Mouse (Mus musculus) macrophage (primary cell): Measurements from ENCODE around the gene Tatdn3. TPM values are rescaled to one million over a fixed set of nuclear protein-coding genes. Genes with fewer than 3 reads are reported as not detected.

Experiments used
- H3K27ac ChIP-seq: fragments of 350-480 bp; formaldehyde crosslinking; 2 replicates; pipeline ENCODE4 v1.9.0; 2021
- H3K36me3 ChIP-seq: fragments of 350-480 bp; formaldehyde crosslinking; 2 replicates; pipeline ENCODE4 v1.9.0; 2021; ENCODE audit errors: inconsistent target
- H3K4me3 ChIP-seq: fragments of 350-480 bp; formaldehyde crosslinking; 2 replicates; pipeline ENCODE4 v1.9.0; 2021; ENCODE audit errors: inconsistent target
- H3K79me2 ChIP-seq: fragments of 350-480 bp; formaldehyde crosslinking; 2 replicates; pipeline ENCODE4 v1.9.0; 2021; ENCODE audit errors: inconsistent target
- WGBS: methylation state at CpG from one replicate; pipeline ENCODE4 v1.1.7; 2026; ENCODE audit warnings: inconsistent platforms; ENCODE audit not compliant: missing documents; 5-methylcytosine and 5-hydroxymethylcytosine counted together
- polyA plus RNA-seq: library from polyadenylated mRNA; stranded (reverse); fragments of 250-400 nt; gene quantifications from 3 replicates; pipeline ENCODE4 v1.2.4, GENCODE M21; 2018; ENCODE audit warnings: inconsistent platforms

The Tatdn3 gene
- polyA plus RNA-seq, 1 experiment from 2014 or later: 7.7 TPM

DNA sequence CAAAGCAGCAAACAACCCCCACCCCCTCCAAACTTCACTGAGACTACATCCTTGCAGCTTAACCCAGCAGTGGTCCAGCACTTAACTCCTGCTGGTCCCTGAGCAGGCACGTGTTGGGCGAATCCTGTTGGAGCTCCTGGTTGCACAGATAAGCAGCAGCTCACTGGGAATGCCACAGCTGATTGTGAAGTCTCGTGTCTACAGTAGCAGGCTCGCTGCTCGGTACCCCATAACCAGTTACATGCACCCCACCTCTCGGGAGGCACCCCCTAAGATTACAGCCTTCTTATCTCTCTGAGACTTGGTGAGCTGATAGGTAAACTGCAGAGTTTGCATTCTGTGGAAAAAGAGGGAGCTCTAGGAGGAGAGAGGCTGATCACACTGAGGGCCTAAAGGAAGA is 26.6 kb upstream of the Tatdn3 start:
- Histone ChIP-seq H3K27ac (no peak overlapping the region), H3K4me3 (no peak overlapping the region), H3K36me3 (no peaks in the 10 kb centered on the region), H3K79me2 (no peaks in the 10 kb centered on the region)
- 96% methylated on average over 6 of the region's 6 CpGs for WGBS

DNA sequence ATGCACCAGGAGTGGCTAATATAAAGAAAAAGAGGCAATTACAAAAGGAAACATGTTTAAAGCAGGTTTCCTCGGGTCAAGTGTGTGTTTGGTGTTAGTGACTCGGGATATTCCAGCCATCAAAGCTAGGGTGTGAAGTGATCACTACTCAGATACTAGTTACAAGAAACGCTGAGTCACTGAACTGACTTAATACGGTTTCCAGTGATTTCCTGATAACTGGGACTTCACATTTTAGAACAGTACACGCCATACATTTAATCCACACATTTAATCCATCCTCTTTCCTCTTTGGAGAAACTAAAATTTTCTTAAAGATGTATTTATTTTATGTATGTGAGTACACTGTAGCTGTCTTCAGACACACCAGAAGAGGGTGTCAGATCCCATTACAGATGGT is 25.2 kb upstream of the Tatdn3 start:
- Histone ChIP-seq H3K79me2 (no peaks in the 10 kb centered on the region), H3K36me3 (no peaks in the 10 kb centered on the region)
- 47% methylated on average over 5 of the region's 5 CpGs for WGBS

DNA sequence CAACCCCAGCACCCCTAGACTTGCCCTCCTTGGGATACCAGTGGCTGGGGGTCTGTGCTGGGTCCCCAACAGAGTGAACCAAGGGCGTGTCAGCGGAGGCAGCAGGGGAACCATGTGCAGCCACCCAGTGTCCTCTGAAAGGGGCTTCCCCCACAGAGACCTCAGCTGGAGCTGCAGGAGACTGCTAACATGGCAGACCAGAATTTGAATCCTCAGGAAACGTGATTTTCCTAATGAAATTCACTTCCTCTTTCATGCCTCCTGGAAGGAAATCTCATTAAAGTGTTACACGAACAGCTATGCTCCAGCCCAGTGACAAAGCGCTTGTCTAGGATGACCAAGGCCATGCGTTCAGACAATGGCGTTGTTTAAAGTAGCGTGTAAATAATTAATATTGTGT is 24.2 kb upstream of the Tatdn3 start:
- Histone ChIP-seq H3K36me3 (no peaks in the 10 kb centered on the region), H3K4me3 (no peak overlapping the region), H3K27ac (peak overlapping the region; percentile 89), H3K79me2 (no peaks in the 10 kb centered on the region)
- 63% methylated on average over 8 of the region's 8 CpGs for WGBS

More for the DNA sequence above, 25.2 kb upstream of the Tatdn3 start:
- Histone ChIP-seq H3K27ac (no peak overlapping the region), H3K4me3 (no peak overlapping the region)

DNA sequence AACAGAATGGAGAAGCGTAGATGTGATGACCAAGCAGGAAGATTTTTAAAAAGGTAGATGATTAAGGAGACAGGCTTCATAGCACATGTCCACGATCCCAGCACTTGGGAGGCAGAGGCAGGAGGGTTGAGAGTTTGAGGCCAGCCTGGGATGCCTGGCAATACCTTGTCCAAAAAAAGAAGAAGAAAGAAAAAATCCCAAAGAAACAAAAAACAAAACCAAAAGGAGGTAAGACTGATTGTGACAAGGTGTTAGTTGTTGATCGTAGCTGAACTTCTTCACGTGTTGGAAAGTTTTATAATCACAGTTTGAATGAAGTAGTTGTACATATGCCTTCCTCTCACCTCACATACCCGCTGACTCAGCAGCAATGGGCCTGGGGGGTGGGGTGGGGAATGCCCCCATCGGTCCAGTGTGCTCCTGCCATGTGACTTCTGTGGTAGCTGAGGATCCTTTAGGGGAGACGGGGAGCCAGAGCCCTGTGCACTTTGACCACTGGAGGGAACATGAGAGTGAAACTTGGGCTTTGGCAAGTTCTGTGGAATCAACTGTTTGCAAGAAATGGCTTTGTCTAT is 23.7 kb upstream of the Tatdn3 start:
- peak overlapping the region; percentile 89 for H3K27ac ChIP-seq

DNA sequence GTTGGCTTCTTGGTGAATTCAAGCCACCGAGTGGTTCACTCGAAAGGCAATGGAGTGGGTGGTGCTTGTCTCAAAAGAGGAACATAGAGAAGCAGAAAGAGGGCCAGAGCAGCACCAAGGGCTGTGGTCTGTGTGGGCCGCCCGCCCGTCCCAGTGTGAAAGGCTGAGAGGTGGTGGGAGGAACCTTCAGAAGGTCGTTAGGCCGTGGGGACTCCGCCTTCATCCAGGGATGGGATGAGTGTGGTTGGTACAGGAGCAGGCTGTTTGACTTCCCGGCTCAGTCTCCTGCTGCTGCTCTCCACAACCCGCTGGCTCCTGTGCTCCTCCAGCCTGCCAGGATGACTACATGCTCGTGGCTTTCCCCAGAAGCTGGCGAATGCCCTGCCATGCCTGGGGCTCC is 22.9 kb upstream of the Tatdn3 start:
- Histone ChIP-seq H3K27ac (peak overlapping the region; percentile 89), H3K4me3 (no peak overlapping the region), H3K36me3 (no peaks in the 10 kb centered on the region), H3K79me2 (no peaks in the 10 kb centered on the region)
- WGBS: 4% methylated on average over 12 of the region's 12 CpGs

More for the DNA sequence above, 23.7 kb upstream of the Tatdn3 start:
- Histone ChIP-seq H3K4me3 (no peak overlapping the region), H3K79me2 (no peaks in the 10 kb centered on the region), H3K36me3 (no peaks in the 10 kb centered on the region)
- 29% methylated on average over 7 of the region's 7 CpGs for WGBS

DNA sequence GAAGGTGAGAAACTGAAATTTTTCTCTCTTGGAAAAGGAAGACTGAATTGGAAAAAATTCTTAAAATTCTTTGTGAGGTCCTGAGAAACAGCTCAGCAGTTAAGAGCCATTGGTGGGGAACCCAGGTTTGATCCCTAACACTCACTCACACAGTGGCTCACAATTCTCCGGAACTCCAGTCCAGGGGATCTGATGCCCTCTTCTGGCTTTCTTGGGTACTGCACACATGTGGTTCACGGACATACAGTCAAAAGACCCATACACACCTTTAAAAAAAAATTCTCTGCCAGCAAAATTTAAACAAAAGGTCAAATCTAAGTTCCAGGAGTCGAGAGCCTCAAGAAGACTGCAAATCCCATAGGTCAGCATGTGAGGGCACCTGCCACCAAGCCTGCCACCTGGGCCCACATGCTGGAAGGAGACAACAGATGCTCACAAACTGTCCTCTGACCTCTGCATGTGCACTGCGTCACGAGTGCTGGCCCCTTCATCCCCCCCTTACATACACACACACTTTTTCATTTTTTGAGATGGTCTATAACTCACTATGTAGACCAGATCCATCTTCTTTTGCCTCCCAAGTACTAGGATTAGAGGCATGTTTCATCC is 22.3 kb upstream of the Tatdn3 start:
- Histone ChIP-seq H3K27ac (peak overlapping the region; percentile 89), H3K36me3 (no peaks in the 10 kb centered on the region), H3K4me3 (no peak overlapping the region), H3K79me2 (no peaks in the 10 kb centered on the region)
- 60% methylated on average over 5 of the region's 5 CpGs for WGBS

DNA sequence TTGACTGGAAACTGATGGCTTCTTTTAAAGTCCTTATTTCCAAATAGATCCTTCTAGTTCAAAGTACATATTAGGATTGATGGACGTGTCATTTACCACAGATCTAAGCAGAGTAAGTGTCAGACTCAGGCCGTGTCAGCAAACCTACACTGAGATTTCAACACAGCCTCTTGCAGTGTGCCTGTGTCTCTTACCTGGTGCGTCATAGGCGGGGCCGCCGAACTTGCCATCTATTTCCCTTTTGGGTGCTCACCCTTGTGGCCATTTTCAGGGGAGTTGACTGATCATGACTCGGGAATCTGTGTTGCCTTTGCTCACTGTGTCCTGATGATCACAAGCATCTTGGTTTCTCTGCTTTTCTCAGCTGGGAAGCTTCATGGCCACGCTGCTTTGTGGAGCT is 20.5 kb upstream of the Tatdn3 start:
- no peak overlapping the region for H3K27ac ChIP-seq
- H3K79me2 ChIP-seq: peaks cover 3% of the 10 kb centered on the region; the same call in 1 of the 2 replicates
- no peak overlapping the region for H3K4me3 ChIP-seq
- no peaks in the 10 kb centered on the region for H3K36me3 ChIP-seq
- 92% methylated on average over 8 of the region's 8 CpGs for WGBS

DNA sequence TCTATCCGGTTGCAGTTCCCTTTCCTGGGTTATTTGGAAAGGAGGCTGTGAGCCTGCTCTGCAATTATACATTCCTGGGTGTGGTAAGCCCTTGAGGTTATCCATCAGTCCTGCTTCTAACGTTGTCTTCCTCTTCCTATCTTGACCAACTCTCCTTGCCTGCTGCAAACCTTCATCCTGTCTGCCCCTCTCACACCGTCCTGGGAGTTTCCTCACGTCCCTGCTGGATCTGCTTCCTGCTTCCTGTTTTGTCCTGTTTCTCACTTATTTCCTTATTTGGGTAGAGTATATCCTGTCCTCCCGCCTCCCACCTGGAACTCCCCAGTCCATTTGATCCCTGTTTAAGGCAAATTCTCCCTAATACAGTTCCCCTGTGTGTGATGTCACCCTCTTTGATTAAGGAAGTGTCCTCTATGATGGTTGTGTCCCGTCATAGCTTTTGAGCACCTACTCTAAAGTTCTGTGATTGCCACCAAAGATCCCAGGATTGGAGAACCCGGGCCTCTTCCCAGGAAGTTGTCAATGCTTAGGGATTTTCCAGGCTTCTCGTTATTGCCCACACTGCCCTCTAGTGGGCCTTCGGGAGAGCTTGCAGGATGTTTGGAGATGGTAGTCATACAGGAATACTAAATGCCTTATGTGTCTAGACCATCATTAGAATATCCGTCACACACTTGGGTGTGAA is 12.6 kb upstream of the Tatdn3 start:
- Histone ChIP-seq H3K4me3 (no peak overlapping the region), H3K27ac (peak overlapping the region; percentile 90), H3K79me2 (peaks cover 16% of the 10 kb centered on the region), H3K36me3 (no peaks in the 10 kb centered on the region)
- WGBS: 38% methylated on average over 10 of the region's 10 CpGs

DNA sequence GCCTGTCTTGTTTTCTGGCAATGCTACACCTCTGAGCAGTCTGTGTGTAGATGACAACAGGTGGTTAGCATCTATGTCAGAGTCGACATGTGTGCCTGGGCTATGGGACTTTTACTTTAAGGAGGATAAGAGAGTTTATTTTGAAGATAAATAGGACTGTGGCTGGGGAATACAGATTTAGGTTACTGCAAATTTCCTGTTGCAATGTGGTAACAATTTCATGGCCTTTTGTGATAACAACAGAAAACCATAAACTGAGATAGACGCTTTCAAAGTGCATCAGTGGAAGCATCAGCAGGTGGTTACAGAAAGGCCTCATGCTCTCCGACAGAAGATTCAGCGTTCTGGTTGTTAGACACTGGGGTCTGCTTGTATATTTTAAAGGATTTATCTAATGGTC is 10.8 kb upstream of the Tatdn3 start:
- WGBS: 69% methylated on average over 4 of the region's 4 CpGs
- Histone ChIP-seq H3K79me2 (peaks cover 27% of the 10 kb centered on the region), H3K36me3 (no peaks in the 10 kb centered on the region), H3K27ac (peak overlapping the region; percentile 90), H3K4me3 (no peak overlapping the region)

DNA sequence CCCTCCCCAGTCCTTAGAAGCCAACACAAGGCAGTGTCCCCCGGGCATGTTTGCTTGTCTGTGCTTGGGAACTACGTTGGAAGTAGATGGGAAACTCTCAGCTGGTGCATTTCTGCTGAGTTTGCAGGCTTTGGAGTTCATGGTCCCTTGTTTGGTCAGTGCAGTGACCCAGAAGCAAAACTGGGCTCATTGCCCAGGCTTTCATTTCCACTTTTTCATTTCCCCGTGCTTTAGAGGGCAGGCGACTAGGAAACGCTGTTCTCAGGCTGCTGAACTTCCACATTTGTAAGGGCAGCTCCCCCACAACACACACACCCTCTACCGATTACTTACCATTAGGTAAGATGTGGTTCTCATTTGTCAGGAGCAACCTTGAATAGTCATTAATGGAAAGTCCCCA is 10.3 kb upstream of the Tatdn3 start:
- Histone ChIP-seq H3K4me3 (no peak overlapping the region), H3K79me2 (peaks cover 27% of the 10 kb centered on the region), H3K27ac (peak overlapping the region; percentile 90), H3K36me3 (no peaks in the 10 kb centered on the region)
- WGBS: 3% methylated on average over 6 of the region's 6 CpGs

DNA sequence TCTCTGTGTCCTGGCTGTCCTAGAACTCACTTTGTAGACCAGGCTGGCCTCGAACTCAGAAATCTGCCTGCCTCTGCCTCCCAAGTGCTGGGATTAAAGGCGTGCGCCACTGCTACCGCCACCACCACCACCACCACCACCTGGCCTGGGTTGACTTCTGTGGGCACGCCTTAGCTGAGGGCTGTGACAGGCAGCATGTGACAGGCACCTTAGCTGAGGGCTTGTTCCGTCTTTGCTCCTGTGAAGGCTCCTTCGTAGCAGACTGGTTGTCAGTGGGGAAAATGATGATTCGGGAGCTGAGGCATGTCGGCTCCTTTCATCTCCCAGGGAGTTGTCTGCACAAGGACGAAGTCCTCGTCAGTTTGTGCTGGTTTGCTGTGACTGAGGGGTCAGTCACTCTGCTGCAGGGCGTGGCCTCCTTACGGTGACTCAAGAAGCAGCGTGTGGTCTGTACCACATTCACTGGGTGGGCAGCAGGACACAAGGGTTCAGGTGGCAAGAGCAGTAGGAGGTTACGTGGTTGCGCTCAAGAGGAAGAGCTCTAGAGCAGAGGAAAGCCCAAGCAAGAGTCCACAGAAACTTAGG is 9.7 kb upstream of the Tatdn3 start:
- peak overlapping the region; percentile 90 for H3K27ac ChIP-seq
- no peaks in the 10 kb centered on the region for H3K36me3 ChIP-seq
- 73% methylated on average over 16 of the region's 16 CpGs for WGBS
- peaks cover 29% of the 10 kb centered on the region for H3K79me2 ChIP-seq
- H3K4me3 ChIP-seq: no peak overlapping the region

DNA sequence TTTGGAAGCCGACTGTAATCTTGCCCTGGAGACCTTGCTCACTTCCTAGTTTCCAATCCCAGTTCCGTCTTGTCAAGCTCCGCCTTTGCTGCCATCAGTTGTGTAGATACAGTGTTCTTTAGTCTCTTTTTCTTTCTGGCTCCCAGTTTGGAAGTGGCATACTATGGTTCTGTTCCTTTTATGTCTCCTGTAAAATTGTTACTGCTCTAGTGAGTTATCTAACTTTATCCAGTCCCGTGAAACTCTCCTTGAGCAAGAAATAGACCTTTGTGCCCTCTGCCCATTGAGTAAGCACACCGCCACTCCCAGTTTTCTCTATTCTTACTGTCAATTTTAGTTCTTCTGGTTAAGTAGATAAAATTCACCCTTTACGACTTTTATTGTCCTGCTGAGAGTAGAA is 8.9 kb upstream of the Tatdn3 start:
- 64% methylated on average over 6 of the region's 6 CpGs for WGBS
- Histone ChIP-seq H3K27ac (peak overlapping the region; percentile 90), H3K36me3 (no peaks in the 10 kb centered on the region), H3K4me3 (no peak overlapping the region), H3K79me2 (peaks cover 35% of the 10 kb centered on the region)

DNA sequence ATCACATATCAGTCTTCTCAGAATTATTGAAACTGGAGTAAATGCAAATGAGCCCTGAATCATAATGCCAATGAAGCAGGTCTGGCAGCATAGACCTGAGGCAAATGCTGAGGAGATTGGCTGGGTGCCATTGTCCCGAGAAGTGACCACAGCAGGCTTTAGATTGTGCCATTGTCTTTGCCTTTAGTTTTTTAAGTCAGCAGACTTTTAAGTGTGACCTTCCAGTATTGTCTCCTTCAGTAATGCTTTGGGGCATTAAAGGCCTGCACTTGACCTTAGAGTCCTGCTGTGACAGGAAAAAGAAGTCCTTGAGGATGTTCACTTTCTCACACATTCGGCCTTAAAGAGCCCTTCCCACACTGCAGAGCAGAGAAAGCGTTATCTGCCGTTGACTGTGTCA is 7.5 kb upstream of the Tatdn3 start:
- Histone ChIP-seq H3K4me3 (no peak overlapping the region), H3K36me3 (no peaks in the 10 kb centered on the region), H3K27ac (peak overlapping the region; percentile 90; the same call in 1 of the 2 replicates), H3K79me2 (peaks cover 49% of the 10 kb centered on the region)
- WGBS: 92% methylated on average over 4 of the region's 4 CpGs

DNA sequence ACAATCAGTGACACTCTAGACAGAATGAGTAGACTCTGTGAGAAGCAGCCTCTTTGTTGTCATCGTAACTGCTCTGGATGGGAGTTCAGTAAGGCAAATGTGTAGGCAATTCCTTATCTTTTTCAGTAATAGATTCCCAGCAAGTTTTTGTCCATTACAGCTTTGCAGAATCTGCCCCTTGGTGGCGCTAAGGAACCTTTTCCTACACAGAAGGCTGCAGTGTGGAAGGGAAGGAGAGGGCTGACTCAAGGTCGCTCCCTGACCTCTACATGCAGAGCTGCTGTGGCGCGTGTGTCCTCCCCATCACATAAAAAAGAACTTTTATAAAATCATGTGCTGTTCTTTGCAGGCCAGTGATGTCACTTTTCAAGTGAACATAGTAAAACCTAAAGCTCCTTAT is 5.6 kb upstream of the Tatdn3 start:
- Histone ChIP-seq H3K79me2 (peaks cover 59% of the 10 kb centered on the region), H3K27ac (no peak overlapping the region), H3K4me3 (no peak overlapping the region), H3K36me3 (no peaks in the 10 kb centered on the region)
- 87% methylated on average over 5 of the region's 5 CpGs for WGBS

DNA sequence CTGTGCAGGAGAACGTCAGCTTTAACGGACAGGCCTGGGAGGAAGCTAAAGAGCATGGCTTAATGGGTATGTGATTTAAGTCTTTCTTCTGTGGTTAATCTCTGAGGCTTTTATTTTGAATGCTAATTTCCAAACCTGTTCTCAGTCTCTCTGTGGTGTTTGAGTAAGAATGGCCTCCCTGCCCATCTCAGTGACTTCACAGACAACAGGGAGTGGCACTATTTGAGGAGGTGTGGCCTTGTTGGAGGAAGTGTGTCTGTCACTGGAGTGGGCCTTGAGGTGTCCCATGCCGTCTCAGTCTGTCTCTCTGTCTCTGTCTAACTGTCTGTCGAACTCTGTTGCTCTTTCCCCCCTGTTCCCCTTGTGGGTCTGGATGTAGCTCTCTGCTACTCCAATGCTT is 2.5 kb upstream of the Tatdn3 start:
- H3K79me2 ChIP-seq: peaks cover 65% of the 10 kb centered on the region
- no peak overlapping the region for H3K27ac ChIP-seq
- 86% methylated on average over 3 of the region's 4 CpGs for WGBS
- no peak overlapping the region for H3K4me3 ChIP-seq
- H3K36me3 ChIP-seq: no peaks in the 10 kb centered on the region
